Mouse (Mus musculus): ENCODE measurements around the gene Rtel1. TPM values are rescaled to one million over a fixed set of nuclear protein-coding genes. Genes with fewer than 3 reads are reported as not detected.

Gene Rtel1
- polyA plus RNA-seq, 1 experiment from 2014 or later: 40.7 TPM

Other genes starting within 250 kb of the Rtel1 start
- gene Kcnq2, start 184.4 kb upstream of the Rtel1 start, polyA plus RNA-seq (2014; fragmentation: Nextera tagmentation; extraction: Ambion mirVana): 22.8 and 31.2 TPM in 2 replicates
- 5.1 and 5.9 TPM in 2 replicates for gene Eef1a2, start 162.7 kb upstream of the Rtel1 start, polyA plus RNA-seq (2014; fragmentation: Nextera tagmentation; extraction: Ambion mirVana)
- gene Ppdpf, start 132.5 kb upstream of the Rtel1 start, polyA plus RNA-seq (2014; fragmentation: Nextera tagmentation; extraction: Ambion mirVana): 525 and 607 TPM in 2 replicates
- not detected in 2 replicates for gene Ptk6, start 117.0 kb upstream of the Rtel1 start, polyA plus RNA-seq (2014; fragmentation: Nextera tagmentation; extraction: Ambion mirVana)
- 0.16 and 0.25 TPM in 2 replicates for gene Srms, start 106.6 kb upstream of the Rtel1 start, polyA plus RNA-seq (2014; fragmentation: Nextera tagmentation; extraction: Ambion mirVana)
- gene Fndc11, start 99.7 kb upstream of the Rtel1 start, polyA plus RNA-seq (2014; fragmentation: Nextera tagmentation; extraction: Ambion mirVana): 0.21 and 0.44 TPM in 2 replicates
- 0.33 and 0.41 TPM in 2 replicates for gene Helz2, start 77.7 kb upstream of the Rtel1 start, polyA plus RNA-seq (2014; fragmentation: Nextera tagmentation; extraction: Ambion mirVana)
- 19.2 and 21.5 TPM in 2 replicates for gene Gmeb2, start 31.7 kb upstream of the Rtel1 start, polyA plus RNA-seq (2014; fragmentation: Nextera tagmentation; extraction: Ambion mirVana)
- gene Stmn3, start 5.2 kb upstream of the Rtel1 start, polyA plus RNA-seq (2014; fragmentation: Nextera tagmentation; extraction: Ambion mirVana): 1,166 and 1,263 TPM in 2 replicates
- 44.6 and 55.6 TPM in 2 replicates for gene Zgpat, start 45.2 kb downstream of the Rtel1 start, polyA plus RNA-seq (2014; fragmentation: Nextera tagmentation; extraction: Ambion mirVana)
- 58.6 and 63.5 TPM in 2 replicates for gene Arfrp1, start 45.7 kb downstream of the Rtel1 start, polyA plus RNA-seq (2014; fragmentation: Nextera tagmentation; extraction: Ambion mirVana)
- gene Lime1, start 60.3 kb downstream of the Rtel1 start, polyA plus RNA-seq (2014; fragmentation: Nextera tagmentation; extraction: Ambion mirVana): 27.4 and 30.3 TPM in 2 replicates
- 7.6 and 8.6 TPM in 2 replicates for gene Zbtb46, start 139.7 kb downstream of the Rtel1 start, polyA plus RNA-seq (2014; fragmentation: Nextera tagmentation; extraction: Ambion mirVana)
- gene Abhd16b, start 173.5 kb downstream of the Rtel1 start, polyA plus RNA-seq (2014; fragmentation: Nextera tagmentation; extraction: Ambion mirVana): not detected in 2 replicates
- gene Tpd52l2, start 177.4 kb downstream of the Rtel1 start, polyA plus RNA-seq (2014; fragmentation: Nextera tagmentation; extraction: Ambion mirVana): 143 and 151 TPM in 2 replicates
- gene Dnajc5, start 200.7 kb downstream of the Rtel1 start, polyA plus RNA-seq (2014; fragmentation: Nextera tagmentation; extraction: Ambion mirVana): 127 and 165 TPM in 2 replicates

Measured in forebrain, embryonic 14.5 days (tissue).